Mouse (Mus musculus): ENCODE measurements at regions not wholly inside any gene's neighbourhood (a gene's known extent, or its start where the extent isn't known, plus 50 kb on each side); places are given as distances from the start of the nearest gene placed in this dataset.

GRCm38 (mm10) chr19:52177088-52177791 lies 86.9 kb upstream of the Ins1 start:
- ChIA-PET CTCF (no interaction called here), POLR2A (no interaction called here)

DNA sequence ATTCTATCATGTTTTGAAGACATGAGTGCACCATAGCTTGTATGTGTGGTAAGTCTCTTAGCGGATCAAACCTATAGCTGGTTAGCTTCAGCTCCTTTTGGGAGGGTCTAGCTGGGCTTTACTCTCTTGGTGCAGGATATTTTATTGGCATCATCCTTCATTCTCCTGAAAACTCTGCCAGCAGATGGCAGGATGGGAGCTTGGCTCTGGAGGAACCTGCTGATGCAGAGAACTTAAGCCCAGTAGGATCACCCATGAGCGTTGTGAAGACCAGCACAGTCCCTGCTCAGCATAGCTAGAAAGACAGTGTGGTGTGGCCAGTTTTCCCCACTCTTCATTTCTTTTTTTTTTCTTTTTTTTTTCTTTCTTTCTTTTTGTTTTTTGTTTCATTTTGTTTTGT lies 70.3 kb upstream of the Ins1 start:
- ChIA-PET POLR2A (interaction anchor here in 1 of 4 experiments (1.3 kb wide), 1 partner anchor 11 kb away, joined by 4 read pairs; no protein-coding TSS in a partner anchor), CTCF (no interaction called here)

GRCm38 (mm10) chr19:52199545-52200284 lies 64.4 kb upstream of the Ins1 start:
- ChIA-PET POLR2A (no interaction called here), CTCF (interaction anchor here in 1 of 4 experiments (0.6 kb wide), 1 partner anchor 58 kb away, joined by 3 read pairs; no protein-coding TSS in a partner anchor)

GRCm38 (mm10) chr19:52207725-52208124 lies 56.4 kb upstream of the Ins1 start:
- POLR2A ChIA-PET: no interaction called here
- CTCF ChIA-PET: no interaction called here

Measured in embryonic stem cell, embryonic (primary cell).